Mouse (Mus musculus) spleen, adult 2 months (tissue): ENCODE results near the gene Cacnb3. TPM values are rescaled to one million over a fixed set of nuclear protein-coding genes. Genes with fewer than 3 reads are reported as not detected.

Source experiments
- DNase-seq, 2 experiments: peaks; one replicate each; pipeline versions ENCODE4 v3.0.0 to v3.0.0-alpha.2; 2012 to 2021; ENCODE audit warnings: low spot score in 2 of 2, low read depth in 1 of 2
- H3K27ac ChIP-seq: fragments of 200-500 bp; 2 replicates; pipeline ENCODE4 v1.5.1; 2012; ENCODE audit warnings: low read length, inconsistent platforms; ENCODE audit not compliant: insufficient read depth
- H3K27me3 ChIP-seq: fragments of 200-500 bp; 2 replicates; pipeline ENCODE4 v1.6.1; 2012; ENCODE audit warnings: mild to moderate bottlenecking, moderate library complexity, low read length, inconsistent platforms; ENCODE audit not compliant: control insufficient read depth, insufficient read depth
- H3K36me3 ChIP-seq: fragments of 200-500 bp; 2 replicates; pipeline ENCODE4 v1.6.1; 2012; ENCODE audit warnings: mild to moderate bottlenecking, low read length, inconsistent platforms; ENCODE audit not compliant: control insufficient read depth, insufficient read depth
- H3K4me1 ChIP-seq: fragments of 200-500 bp; 2 replicates; pipeline ENCODE4 v1.6.1; 2011; ENCODE audit warnings: inconsistent platforms; ENCODE audit not compliant: control insufficient read depth, insufficient read depth, insufficient read length
- H3K4me3 ChIP-seq: fragments of 200-500 bp; 2 replicates; pipeline ENCODE4 v1.5.1; 2011; ENCODE audit warnings: mild to moderate bottlenecking, inconsistent platforms; ENCODE audit not compliant: insufficient read depth, insufficient read length; ENCODE audit errors: extremely low read depth
- CTCF ChIP-seq: fragments of 200-500 bp; IDR thresholded peaks from 2 replicates; pipeline ENCODE4 v1.5.1; 2011; ENCODE audit warnings: mild to moderate bottlenecking, inconsistent platforms; ENCODE audit not compliant: insufficient read depth, insufficient read length, insufficient replicate concordance; ENCODE audit errors: extremely low read depth
- POLR2A ChIP-seq: fragments of 200-500 bp; IDR thresholded peaks from 2 replicates; pipeline ENCODE4 v1.6.1; 2011; ENCODE audit warnings: low read depth, low read length, inconsistent platforms
- WGBS: fragments of 180-500 bp; shearing (Covaris S2); methylation state at CpG from one replicate; pipeline ENCODE4 v1.1.7; 2018; 5-methylcytosine and 5-hydroxymethylcytosine counted together
- polyA plus RNA-seq: library from polyadenylated mRNA; depleted of rRNA; stranded (reverse); fragments of >200 nt; gene quantifications from 2 replicates; pipeline ENCODE4 v1.2.3, GENCODE M21; 2012

The Cacnb3 gene
- polyA plus RNA-seq, 1 experiment = 22.4 TPM

DNA sequence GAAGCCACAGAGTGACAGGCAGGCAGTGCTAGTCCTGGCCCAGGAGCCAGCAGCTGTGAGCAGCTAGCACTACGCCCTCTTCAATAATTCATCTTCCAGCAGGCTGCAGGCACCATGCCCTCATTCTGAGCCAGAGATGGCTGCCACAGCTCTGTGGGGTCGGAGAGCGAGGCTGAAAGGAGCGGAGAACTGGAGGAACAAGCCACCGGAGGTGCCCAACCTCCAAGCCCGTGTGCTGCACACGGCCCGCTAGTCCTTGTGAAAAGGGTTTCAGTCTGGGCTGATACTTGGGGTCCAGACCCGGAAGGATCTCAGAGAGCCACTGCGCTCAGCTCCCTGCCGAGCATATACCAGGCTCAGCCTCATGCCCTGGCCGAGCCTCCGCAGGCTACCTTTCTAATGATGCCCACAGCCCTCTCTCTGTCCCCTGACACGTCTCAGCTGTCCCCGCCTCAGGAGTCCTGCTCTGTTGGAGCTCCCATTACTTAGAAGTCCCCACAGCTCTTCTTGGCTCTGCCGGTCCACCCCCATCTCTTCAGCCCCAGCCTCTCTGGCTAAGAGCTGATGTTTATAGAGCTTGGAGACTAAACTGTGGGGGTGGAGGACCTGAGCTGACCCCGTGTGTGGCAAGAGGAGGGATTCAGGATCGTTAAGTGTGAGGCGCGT is 1.9 kb upstream of the Cacnb3 start:
- H3K4me3 ChIP-seq = no peak overlapping the region
- no peaks in the 10 kb centered on the region for H3K36me3 ChIP-seq
- DNase-seq = no peak
- TF ChIP-seq POLR2A (no peak), CTCF (no peak)
- 20% methylated on average over 20 of the region's 20 CpGs for WGBS
- peaks cover 12% of the 10 kb centered on the region for H3K27me3 ChIP-seq
- no peak overlapping the region for H3K27ac ChIP-seq
- no peaks in the 10 kb centered on the region for H3K4me1 ChIP-seq

DNA sequence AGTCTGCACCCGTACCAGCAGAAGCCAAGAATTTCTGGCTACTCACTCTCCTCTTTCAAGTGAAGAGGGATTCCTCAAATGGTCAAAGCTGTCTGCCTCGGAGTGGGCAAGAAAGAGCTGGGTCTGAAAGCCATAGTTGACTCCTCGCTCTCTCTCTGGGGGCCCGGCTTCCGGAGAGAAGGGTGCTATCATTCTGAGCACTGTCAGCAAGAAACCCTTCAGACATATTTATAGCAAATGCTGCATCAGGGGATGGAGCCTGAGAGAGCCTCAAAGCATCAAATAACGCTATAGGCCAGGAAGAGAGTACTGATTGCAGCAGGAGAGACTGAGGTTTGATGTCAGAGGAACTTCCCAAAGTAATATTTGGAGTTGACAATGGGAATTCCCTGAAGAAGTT is 1.2 kb upstream of the Cacnb3 start:
- peaks cover 17% of the 10 kb centered on the region for H3K27me3 ChIP-seq
- no peak for DNase-seq
- no peak overlapping the region for H3K27ac ChIP-seq
- no peaks in the 10 kb centered on the region for H3K36me3 ChIP-seq
- no peak overlapping the region for H3K4me3 ChIP-seq
- peaks cover 6% of the 10 kb centered on the region for H3K4me1 ChIP-seq
- no peak for TF ChIP-seq POLR2A
- TF ChIP-seq CTCF = no peak
- 67% methylated on average over 6 of the region's 6 CpGs for WGBS

GRCm38 (mm10) chr15:98631493-98631892 is 853 bp downstream of the Cacnb3 start:
- no peak overlapping the region for H3K4me3 ChIP-seq
- peak; percentile 25 to 27 for DNase-seq
- H3K27ac ChIP-seq = no peak overlapping the region
- peak; percentile 74; the same call in 1 of the 2 replicates for TF ChIP-seq CTCF
- no peak for TF ChIP-seq POLR2A
- WGBS = 4% methylated on average over 18 of the region's 18 CpGs
- no peaks in the 10 kb centered on the region for H3K36me3 ChIP-seq
- peaks cover 30% of the 10 kb centered on the region for H3K27me3 ChIP-seq
- H3K4me1 ChIP-seq = peaks cover 9% of the 10 kb centered on the region

- Histone ChIP-seq H3K27ac (no peak overlapping the region), H3K36me3 (no peaks in the 10 kb centered on the region), H3K27me3 (peaks cover 31% of the 10 kb centered on the region), H3K4me1 (peaks cover 9% of the 10 kb centered on the region), H3K4me3 (no peak overlapping the region)
- DNase-seq = no peak
- TF ChIP-seq POLR2A = no peak
- no peak for TF ChIP-seq CTCF
- 3% methylated on average over 25 of the region's 25 CpGs for WGBS
Measured at GRCm38 (mm10) chr15:98632107-98632744, 1.6 kb downstream of the Cacnb3 start.

DNA sequence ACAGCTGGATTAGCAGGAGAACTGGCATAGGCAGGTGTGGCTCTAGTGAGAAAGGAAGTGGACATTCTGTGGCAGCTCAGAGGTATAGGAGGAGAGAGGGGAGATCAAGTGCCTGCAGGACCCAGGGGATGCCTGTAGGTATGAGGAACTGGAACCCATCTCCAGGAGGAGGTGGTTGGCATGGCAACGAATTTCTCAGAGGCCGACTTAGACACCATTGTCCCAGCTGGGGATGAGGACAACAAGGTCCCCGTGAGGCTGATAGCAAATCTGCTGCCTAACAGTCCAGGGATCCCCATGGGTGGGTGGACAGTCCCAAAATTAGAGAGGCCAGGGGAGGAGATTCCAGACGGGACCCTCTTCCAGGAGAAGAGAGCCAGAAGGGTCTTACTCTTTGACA is 2.3 kb downstream of the Cacnb3 start:
- Histone ChIP-seq H3K36me3 (no peaks in the 10 kb centered on the region), H3K27me3 (peaks cover 31% of the 10 kb centered on the region), H3K4me1 (peaks cover 9% of the 10 kb centered on the region), H3K27ac (no peak overlapping the region), H3K4me3 (no peak overlapping the region)
- WGBS = 4% methylated on average over 4 of the region's 4 CpGs
- TF ChIP-seq POLR2A = no peak
- no peak for TF ChIP-seq CTCF
- DNase-seq = no peak

GRCm38 (mm10) chr15:98633822-98634470 is 3.3 kb downstream of the Cacnb3 start:
- 2% methylated on average over 25 of the region's 25 CpGs for WGBS
- Histone ChIP-seq H3K27me3 (peaks cover 29% of the 10 kb centered on the region), H3K36me3 (no peaks in the 10 kb centered on the region), H3K4me3 (peak overlapping the region; percentile 57), H3K4me1 (peaks cover 9% of the 10 kb centered on the region), H3K27ac (no peak overlapping the region)
- TF ChIP-seq CTCF (no peak), POLR2A (no peak)
- DNase-seq = no peak

GRCm38 (mm10) chr15:98634541-98635081 is 4.0 kb downstream of the Cacnb3 start:
- no peak overlapping the region for H3K27ac ChIP-seq
- peaks cover 29% of the 10 kb centered on the region for H3K27me3 ChIP-seq
- H3K36me3 ChIP-seq = no peaks in the 10 kb centered on the region
- 1% methylated on average over 62 of the region's 65 CpGs for WGBS
- no peak for TF ChIP-seq CTCF
- no peak for TF ChIP-seq POLR2A
- peak overlapping the region; percentile 57 for H3K4me3 ChIP-seq
- H3K4me1 ChIP-seq = peaks cover 9% of the 10 kb centered on the region
- peak in 1 of 2 experiments; percentile 25 for DNase-seq
